Mouse (Mus musculus) stomach, embryonic 15.5 days (tissue): ENCODE data around the gene Fam104a. TPM values are rescaled to one million over a fixed set of nuclear protein-coding genes. Genes with fewer than 3 reads are reported as not detected.

Experiments used
- ATAC-seq: fragments of 200-750 bp; cut with Nextera tagmentation; 2 replicates; pipeline ENCODE4 v1.8.0; 2017; ENCODE audit warnings: low read depth, moderate number of reproducible peaks, moderate TSS enrichment; ENCODE audit not compliant: insufficient read depth, low FRiP score
- H3K27ac ChIP-seq: fragments of 300-500 bp; sonication (generic); 2 replicates; pipeline ENCODE4 v1.5.1; 2015; ENCODE audit warnings: mild to moderate bottlenecking, inconsistent platforms
- H3K27me3 ChIP-seq: fragments of 300-500 bp; sonication (generic); replicated peaks from 2 replicates; pipeline ENCODE4 v1.6.1; 2015; ENCODE audit warnings: inconsistent platforms
- H3K36me3 ChIP-seq: fragments of 300-500 bp; sonication (generic); 2 replicates; pipeline ENCODE4 v1.6.1; 2015; ENCODE audit warnings: inconsistent platforms
- H3K4me1 ChIP-seq: fragments of 300-500 bp; sonication (generic); 2 replicates; pipeline ENCODE4 v1.6.1; 2015; ENCODE audit warnings: inconsistent platforms
- H3K4me2 ChIP-seq: fragments of 300-500 bp; sonication (generic); 2 replicates; pipeline ENCODE4 v1.6.1; 2015; ENCODE audit warnings: mild to moderate bottlenecking, inconsistent platforms
- H3K4me3 ChIP-seq: fragments of 300-500 bp; sonication (generic); replicated peaks from 2 replicates; pipeline ENCODE4 v1.5.1; 2015; ENCODE audit warnings: inconsistent platforms
- H3K9ac ChIP-seq: fragments of 300-500 bp; sonication (generic); 2 replicates; pipeline ENCODE4 v1.6.1; 2015; ENCODE audit warnings: inconsistent platforms
- H3K9me3 ChIP-seq: fragments of 300-500 bp; sonication (generic); 2 replicates; pipeline ENCODE4 v1.6.1; 2016; ENCODE audit warnings: inconsistent platforms
- WGBS: fragments of 180-500 bp; shearing (Covaris S2); methylation state at CpG from one replicate; pipeline ENCODE4 v1.1.7; 2015; 5-methylcytosine and 5-hydroxymethylcytosine counted together
- polyA plus RNA-seq: library from polyadenylated mRNA; unstranded; fragments of >200 nt; fragmentation: Nextera tagmentation; extraction: Ambion mirVana; gene quantifications from 2 replicates; pipeline ENCODE4 v1.2.1, GENCODE M21; 2015

Gene Fam104a
- polyA plus RNA-seq, 1 experiment from 2014 or later = 49.8 TPM

DNA sequence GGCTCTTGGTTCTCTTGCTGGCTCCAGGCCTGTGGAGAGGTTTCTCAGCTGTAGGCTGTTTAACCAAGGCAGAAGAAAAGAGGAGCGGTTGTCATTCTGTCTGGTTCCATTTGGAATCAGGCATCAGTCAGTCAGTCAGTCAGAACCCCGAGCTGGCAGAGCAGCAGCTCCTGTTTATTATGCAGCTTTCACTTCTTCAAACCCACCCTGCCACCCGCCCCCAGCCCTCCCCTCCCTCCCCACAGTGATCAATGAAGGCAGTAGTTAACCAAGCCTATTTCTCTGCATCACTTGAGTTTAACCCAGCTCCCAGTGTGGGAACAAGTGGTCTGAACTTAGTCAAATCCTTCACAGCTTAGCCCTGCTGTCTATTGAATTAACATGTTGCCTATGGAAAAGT is 7.9 kb upstream of the Fam104a start:
- H3K9ac ChIP-seq = no peak overlapping the region
- peaks cover 6% of the 10 kb centered on the region; the same call in 1 of the 2 replicates for H3K4me1 ChIP-seq
- H3K27ac ChIP-seq = no peak overlapping the region
- ATAC-seq = no peak
- no peaks in the 10 kb centered on the region for H3K9me3 ChIP-seq
- 64% methylated on average over 3 of the region's 3 CpGs for WGBS
- H3K36me3 ChIP-seq = peaks cover 40% of the 10 kb centered on the region
- no peak overlapping the region for H3K4me2 ChIP-seq
- no peak overlapping the region for H3K4me3 ChIP-seq
- no peaks in the 10 kb centered on the region for H3K27me3 ChIP-seq

DNA sequence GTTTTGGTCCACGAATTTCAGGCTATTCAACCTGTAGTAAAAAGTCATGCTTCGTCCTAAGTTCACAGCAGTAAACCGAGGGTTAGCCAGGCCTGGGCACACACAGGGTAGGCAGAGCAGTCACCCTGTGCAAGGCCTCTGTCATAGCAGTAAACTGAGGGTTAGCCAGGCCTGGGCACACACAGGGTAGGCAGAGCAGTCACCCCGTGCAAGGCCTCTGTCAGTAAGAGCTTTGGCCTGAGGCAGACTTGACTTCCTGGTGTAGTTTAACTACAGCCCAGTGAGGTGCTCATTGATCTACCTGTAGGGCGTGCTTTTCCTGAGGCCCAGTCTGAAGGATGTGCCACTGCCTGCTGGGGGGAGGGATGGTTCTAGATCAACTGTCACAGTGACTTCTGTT is 7.4 kb upstream of the Fam104a start:
- peaks cover 10% of the 10 kb centered on the region; the same call in 1 of the 2 replicates for H3K4me1 ChIP-seq
- WGBS = 78% methylated on average over 5 of the region's 5 CpGs
- H3K9me3 ChIP-seq = no peaks in the 10 kb centered on the region
- H3K27me3 ChIP-seq = no peaks in the 10 kb centered on the region
- peaks cover 40% of the 10 kb centered on the region for H3K36me3 ChIP-seq
- no peak overlapping the region for H3K27ac ChIP-seq
- no peak overlapping the region for H3K4me3 ChIP-seq
- no peak overlapping the region for H3K9ac ChIP-seq
- ATAC-seq = peak; percentile 43; the same call in 1 of the 2 replicates
- H3K4me2 ChIP-seq = no peak overlapping the region

DNA sequence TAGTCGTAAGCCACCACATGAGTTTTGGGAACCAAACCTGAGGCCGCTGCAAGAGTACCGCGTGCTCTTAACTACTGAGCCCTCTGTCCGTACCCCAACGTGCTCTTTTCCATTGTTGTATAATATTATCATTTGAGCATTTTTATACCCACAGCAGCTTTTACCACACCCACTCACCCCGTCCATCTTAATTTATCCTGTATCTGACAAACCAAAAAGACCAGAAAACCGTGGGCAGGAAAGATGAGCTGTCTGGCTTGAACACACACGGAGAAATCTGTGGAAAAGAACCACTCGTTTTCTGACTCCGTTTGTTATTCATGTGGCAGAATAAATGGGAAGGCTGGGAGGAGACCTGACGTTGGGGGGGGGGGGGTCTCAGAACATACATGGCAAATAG is 6.6 kb upstream of the Fam104a start:
- Histone ChIP-seq H3K4me3 (no peak overlapping the region), H3K9ac (no peak overlapping the region), H3K4me1 (peaks cover 10% of the 10 kb centered on the region; the same call in 1 of the 2 replicates), H3K9me3 (no peaks in the 10 kb centered on the region), H3K27me3 (no peaks in the 10 kb centered on the region), H3K4me2 (no peak overlapping the region), H3K27ac (no peak overlapping the region), H3K36me3 (peaks cover 37% of the 10 kb centered on the region)
- 85% methylated on average over 12 of the region's 12 CpGs for WGBS
- ATAC-seq = no peak

DNA sequence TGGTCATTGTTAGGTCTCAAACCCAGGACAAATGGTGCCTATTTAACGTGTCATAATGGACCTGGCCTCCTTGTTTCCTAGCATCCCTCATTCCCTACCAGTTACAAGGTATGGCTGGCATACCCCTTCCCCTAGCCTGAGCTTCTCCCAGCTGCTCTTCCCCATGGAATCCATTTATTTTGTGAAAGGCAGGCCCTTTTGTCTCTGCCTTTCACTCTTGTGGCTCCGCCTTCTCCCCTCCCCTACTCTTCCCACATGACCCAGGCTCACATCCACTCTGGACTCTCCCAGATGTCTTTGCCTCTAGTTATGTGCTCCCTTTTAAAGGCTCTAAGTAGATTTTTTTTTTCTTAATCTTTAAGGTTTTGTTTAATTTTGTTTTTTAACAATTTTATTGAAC is 3.1 kb upstream of the Fam104a start:
- no peak overlapping the region for H3K4me2 ChIP-seq
- H3K27me3 ChIP-seq = no peaks in the 10 kb centered on the region
- H3K4me1 ChIP-seq = peaks cover 21% of the 10 kb centered on the region
- no peak overlapping the region for H3K9ac ChIP-seq
- 73% methylated on average over 2 of the region's 2 CpGs for WGBS
- ATAC-seq = no peak
- H3K9me3 ChIP-seq = no peaks in the 10 kb centered on the region
- H3K27ac ChIP-seq = no peak overlapping the region
- no peak overlapping the region for H3K4me3 ChIP-seq
- peaks cover 20% of the 10 kb centered on the region for H3K36me3 ChIP-seq

DNA sequence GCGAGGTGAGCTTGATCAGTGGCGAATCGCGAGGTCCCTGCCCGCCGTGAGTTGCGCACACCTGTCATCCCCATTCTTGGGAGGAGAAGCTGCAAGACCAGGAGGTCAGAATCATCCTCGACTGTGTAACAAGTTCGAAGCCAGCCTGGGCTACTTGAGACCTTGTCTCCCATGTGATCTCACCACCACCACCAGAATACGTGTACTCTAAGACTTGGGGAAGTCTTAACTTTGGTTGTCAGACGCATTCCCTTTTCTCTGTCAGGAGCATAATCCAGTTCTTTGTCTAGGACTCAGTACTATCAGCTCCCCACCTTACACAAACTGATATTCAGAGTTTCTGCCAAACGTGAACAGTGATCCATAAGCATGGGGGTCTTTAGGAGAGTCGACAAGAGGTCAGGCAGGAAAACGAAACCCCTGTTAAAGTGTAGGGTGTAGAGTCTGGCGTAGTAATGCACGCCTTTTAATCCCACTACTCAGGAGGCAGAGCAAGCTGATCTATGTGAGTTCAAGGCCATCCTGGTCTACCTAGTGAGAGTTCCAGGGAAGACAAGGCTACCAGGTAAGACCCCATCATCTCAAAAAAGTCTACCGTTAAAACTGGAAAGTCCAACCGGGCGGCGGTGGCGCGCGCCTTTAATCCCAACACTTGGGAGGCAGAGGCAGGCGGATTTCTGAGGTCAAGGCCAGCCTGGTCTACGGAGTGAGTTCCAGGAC is 912 bp upstream of the Fam104a start:
- Histone ChIP-seq H3K4me1 (peaks cover 16% of the 10 kb centered on the region; the same call in 1 of the 2 replicates), H3K27me3 (no peaks in the 10 kb centered on the region), H3K4me2 (peak overlapping the region; percentile 70), H3K36me3 (peaks cover 12% of the 10 kb centered on the region), H3K9me3 (no peaks in the 10 kb centered on the region), H3K27ac (peak overlapping the region; percentile 96; the same call in 1 of the 2 replicates), H3K4me3 (peak overlapping the region; percentile 92), H3K9ac (peak overlapping the region; percentile 69)
- 40% methylated on average over 25 of the region's 25 CpGs for WGBS
- ATAC-seq = no peak

DNA sequence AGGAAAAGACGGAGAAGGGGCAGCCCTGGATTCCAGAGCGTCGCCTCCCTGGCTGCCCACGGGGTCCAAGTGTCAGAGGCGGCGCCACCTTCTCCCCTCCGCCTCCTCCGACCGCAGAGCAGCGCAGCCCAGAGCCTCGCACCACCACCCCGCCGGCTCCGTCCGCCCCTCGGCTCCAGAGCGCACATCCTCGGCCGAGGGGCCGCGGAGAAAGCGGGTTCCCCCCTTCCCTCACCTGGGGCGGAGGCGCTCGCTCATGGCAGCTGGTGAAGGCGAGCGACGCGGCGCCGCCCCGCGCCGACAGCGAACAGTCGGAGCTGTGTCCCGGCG is 363 bp downstream of the Fam104a start:
- H3K4me2 ChIP-seq = peak overlapping the region; percentile 70
- H3K4me1 ChIP-seq = peaks cover 16% of the 10 kb centered on the region; the same call in 1 of the 2 replicates
- H3K4me3 ChIP-seq = peak overlapping the region; percentile 92
- peak overlapping the region; percentile 96 for H3K27ac ChIP-seq
- peaks cover 11% of the 10 kb centered on the region for H3K36me3 ChIP-seq
- under 1% methylated on average over 32 of the region's 38 CpGs for WGBS
- no peaks in the 10 kb centered on the region for H3K9me3 ChIP-seq
- H3K27me3 ChIP-seq = no peaks in the 10 kb centered on the region
- peak overlapping the region; percentile 84 for H3K9ac ChIP-seq
- no peak for ATAC-seq

DNA sequence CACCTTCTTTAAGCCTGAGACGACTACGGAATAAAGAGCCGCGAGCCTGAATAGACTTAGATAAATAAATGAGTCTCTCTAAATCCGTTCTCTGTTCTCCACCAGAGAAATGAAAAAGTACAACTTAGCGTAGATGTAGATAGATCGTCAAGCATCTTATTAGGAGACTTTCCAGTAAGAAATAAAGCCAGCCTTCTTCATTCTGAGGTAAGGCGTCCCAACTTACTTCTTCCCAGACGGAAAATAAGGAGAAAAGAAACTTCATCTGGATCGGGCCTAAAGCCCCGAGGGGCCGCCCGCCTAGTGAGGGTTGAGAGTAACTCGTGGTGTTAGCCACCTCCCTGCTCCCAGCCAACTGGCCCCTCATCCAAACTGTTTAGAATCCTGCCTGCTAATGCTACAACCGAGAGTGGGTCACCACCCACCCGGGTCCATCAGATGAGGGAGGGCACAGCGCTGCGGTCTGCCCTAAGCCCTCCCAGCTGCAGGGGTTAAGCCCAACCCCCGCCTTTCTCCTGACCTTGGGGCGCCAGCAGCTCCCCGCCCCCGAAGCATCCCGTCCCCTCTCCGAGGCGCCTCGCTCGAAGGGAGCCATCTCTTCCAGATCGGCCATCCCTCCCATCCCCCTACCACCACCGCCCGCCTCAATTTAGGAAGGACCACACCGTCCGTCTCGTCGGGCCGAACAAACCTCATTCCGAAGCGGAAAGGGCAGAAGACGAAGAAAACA is 893 bp downstream of the Fam104a start:
- Histone ChIP-seq H3K36me3 (peaks cover 6% of the 10 kb centered on the region), H3K4me1 (peaks cover 16% of the 10 kb centered on the region; the same call in 1 of the 2 replicates), H3K4me2 (peak overlapping the region; percentile 70), H3K9me3 (no peaks in the 10 kb centered on the region), H3K27ac (peak overlapping the region; percentile 96), H3K9ac (peak overlapping the region; percentile 84), H3K4me3 (peak overlapping the region; percentile 92), H3K27me3 (no peaks in the 10 kb centered on the region)
- ATAC-seq = peak; percentile 52
- WGBS = 2% methylated on average over 38 of the region's 38 CpGs

DNA sequence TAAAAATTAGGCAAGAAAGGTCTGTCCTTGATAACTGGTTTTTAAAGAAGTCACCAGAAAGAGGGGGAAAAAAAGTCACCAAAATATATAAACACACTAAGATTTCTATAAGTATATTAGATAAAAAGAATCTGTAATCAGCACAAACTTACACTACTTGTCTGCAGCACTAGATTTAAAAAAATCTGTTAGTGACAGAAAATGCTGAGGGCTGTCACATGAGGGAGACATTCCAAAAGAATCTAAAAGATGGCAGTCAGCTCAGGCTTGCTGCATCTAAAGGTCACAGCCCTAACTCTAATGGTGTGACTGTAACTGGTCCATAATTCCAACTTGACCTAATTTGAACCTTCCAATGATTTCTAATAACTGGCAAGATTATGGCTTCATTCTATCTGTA is 2.0 kb downstream of the Fam104a start:
- Histone ChIP-seq H3K27ac (no peak overlapping the region), H3K36me3 (0 out of 2 replicates have a peak, but pooled peaks cover under 1% of the 10 kb centered on the region), H3K9ac (no peak overlapping the region), H3K9me3 (no peaks in the 10 kb centered on the region), H3K4me2 (peak overlapping the region; percentile 70; the same call in 1 of the 2 replicates), H3K27me3 (no peaks in the 10 kb centered on the region), H3K4me1 (peaks cover 16% of the 10 kb centered on the region; the same call in 1 of the 2 replicates), H3K4me3 (no peak overlapping the region)
- ATAC-seq = no peak

DNA sequence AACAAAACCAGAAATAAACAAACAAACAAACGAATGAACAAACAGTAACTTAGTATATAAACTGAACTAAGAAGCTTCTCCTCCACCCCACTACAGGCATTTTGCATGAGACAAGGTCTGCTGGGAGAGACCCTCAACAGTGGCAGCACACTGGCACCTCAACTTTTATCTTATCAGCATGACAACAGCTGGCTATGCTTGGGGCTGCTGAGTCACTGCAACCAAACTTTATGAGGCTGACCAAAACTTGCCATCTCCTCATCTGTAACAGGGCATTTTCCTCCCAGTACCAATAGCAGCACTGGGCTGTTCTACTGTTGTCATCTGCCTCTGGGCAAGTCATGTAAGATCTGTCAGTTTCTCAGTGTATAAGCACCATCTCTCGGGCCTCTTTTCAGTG is 3.0 kb downstream of the Fam104a start:
- Histone ChIP-seq H3K4me1 (peaks cover 11% of the 10 kb centered on the region; the same call in 1 of the 2 replicates), H3K4me3 (no peak overlapping the region), H3K9me3 (no peaks in the 10 kb centered on the region), H3K36me3 (peaks cover 9% of the 10 kb centered on the region; the same call in 1 of the 2 replicates), H3K27me3 (no peaks in the 10 kb centered on the region), H3K4me2 (no peak overlapping the region), H3K9ac (no peak overlapping the region), H3K27ac (no peak overlapping the region)
- ATAC-seq = no peak; the same call in 1 of the 2 replicates
- WGBS = 64% methylated on average over 2 of the region's 2 CpGs

DNA sequence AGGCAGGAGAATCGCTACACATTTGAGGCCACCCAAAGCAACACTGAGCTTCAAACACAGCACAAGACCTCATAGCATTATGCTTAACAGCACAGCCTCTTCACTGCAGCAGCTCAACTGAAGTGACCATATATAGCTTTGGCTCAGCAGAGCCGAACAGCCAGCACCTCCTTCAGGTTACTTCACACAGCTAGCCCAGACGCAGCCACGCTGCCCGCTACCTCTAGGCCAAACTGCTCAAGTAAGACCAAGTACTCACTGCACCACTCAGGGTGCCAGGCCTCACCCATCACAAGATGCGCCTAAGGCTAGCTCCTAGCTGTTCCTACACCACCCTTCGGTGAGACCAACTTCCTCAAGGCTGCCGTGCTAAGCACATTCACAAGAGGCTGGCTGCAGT is 5.6 kb downstream of the Fam104a start:
- no peak for ATAC-seq
- Histone ChIP-seq H3K9ac (no peak overlapping the region), H3K4me1 (0 out of 2 replicates have a peak, but pooled peaks cover 4% of the 10 kb centered on the region), H3K27ac (0 out of 2 replicates have a peak overlapping the region, but pooled peaks have one; percentile 22), H3K36me3 (peaks cover 16% of the 10 kb centered on the region; the same call in 1 of the 2 replicates), H3K4me3 (no peak overlapping the region), H3K9me3 (no peaks in the 10 kb centered on the region), H3K4me2 (no peak overlapping the region), H3K27me3 (no peaks in the 10 kb centered on the region)
- 83% methylated on average over 8 of the region's 8 CpGs for WGBS

DNA sequence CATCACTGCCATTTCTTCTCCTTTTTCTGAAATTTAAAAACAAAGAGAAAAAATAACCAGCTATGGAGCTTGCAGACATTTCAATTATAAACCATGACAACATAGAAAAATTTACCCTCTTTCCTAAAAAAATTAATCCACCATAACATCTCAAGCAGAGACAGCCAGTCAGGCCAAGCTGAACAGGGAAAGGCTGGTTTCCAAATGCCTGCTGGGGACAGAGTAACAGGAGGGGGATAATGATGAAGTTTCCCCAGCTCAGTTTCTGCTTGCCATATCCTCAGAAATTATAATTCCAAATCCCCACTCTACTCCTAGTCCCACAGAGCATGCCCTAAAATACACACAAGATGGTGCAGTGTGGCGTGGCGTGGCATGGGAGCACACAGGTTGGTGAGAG is 6.6 kb downstream of the Fam104a start:
- Histone ChIP-seq H3K4me1 (0 out of 2 replicates have a peak, but pooled peaks cover under 1% of the 10 kb centered on the region), H3K27ac (no peak overlapping the region), H3K36me3 (peaks cover 20% of the 10 kb centered on the region; the same call in 1 of the 2 replicates), H3K27me3 (no peaks in the 10 kb centered on the region), H3K4me2 (no peak overlapping the region), H3K9me3 (no peaks in the 10 kb centered on the region), H3K4me3 (no peak overlapping the region), H3K9ac (no peak overlapping the region)
- WGBS = 96% methylated on average over 2 of the region's 2 CpGs
- no peak for ATAC-seq

DNA sequence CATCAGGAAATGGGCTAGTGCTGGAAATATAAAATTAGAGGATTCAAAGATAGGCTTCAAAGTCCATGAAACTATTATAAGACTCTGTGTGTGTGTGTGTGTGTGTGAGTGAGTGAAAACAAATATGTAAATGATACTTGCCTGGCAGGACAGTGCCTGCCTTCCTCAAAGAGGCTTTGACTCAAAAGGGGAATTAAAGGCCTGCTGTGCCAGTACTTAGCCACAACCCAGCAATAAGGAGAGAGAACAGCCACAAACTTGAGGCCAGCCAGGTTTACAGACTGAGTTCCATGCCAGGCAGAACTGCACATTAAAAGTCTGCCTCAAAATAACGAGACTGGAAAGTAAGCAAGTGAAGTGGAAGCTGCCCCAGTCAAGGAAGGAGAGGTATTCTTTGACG is 7.1 kb downstream of the Fam104a start:
- Histone ChIP-seq H3K27me3 (no peaks in the 10 kb centered on the region), H3K4me1 (no peaks in the 10 kb centered on the region), H3K9me3 (no peaks in the 10 kb centered on the region), H3K4me3 (no peak overlapping the region), H3K36me3 (peaks cover 20% of the 10 kb centered on the region; the same call in 1 of the 2 replicates), H3K27ac (no peak overlapping the region), H3K9ac (no peak overlapping the region), H3K4me2 (no peak overlapping the region)
- no peak for ATAC-seq
- WGBS = 88% methylated on average over 2 of the region's 2 CpGs
